Mouse (Mus musculus): ENCODE results near the gene Spast. TPM values are rescaled to one million over a fixed set of nuclear protein-coding genes. Genes with fewer than 3 reads are reported as not detected.
A peak's percentile ranks its signal among the peaks of the same experiment; 100 is the strongest.

The Spast gene
- polyA plus RNA-seq, 2 experiments: 4.1 to 5.4 TPM

DNA sequence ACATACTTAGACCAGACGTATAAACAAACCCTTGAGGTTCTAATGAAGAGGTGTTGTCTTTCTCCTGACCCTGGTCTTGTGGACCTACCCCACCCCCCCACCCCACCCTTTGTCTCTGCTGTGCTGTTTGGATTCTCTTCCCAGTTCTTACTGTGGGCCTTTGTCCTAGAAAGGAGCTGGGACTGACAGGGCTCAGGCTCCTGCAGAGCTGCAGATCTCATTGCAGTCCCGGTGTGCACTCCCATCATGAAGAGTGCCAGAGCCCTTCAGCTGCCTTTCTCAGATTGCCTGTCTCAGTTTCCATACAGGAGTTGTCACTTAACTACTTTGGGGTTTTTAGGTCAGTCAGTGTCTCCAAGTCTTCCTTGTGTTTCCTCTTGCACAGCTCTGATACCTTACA lies 81.9 kb downstream of the Spast start:
- Histone ChIP-seq H3K27me3 (ENCODE audit: control insufficient read depth, insufficient read depth, low read length) (no peaks in the 10 kb centered on the region), H3K27ac (no peak overlapping the region), H3K4me2 (ENCODE audit: low read depth) (no peak overlapping the region), H3K4me1 (replicated peaks; ENCODE audit: control insufficient read depth in 2 of 2, insufficient read depth in 2 of 2, low read length in 1 of 2) (no peaks in the 10 kb centered on the region), H3K9me3 (ENCODE audit: control insufficient read depth, low read length) (no peaks in the 10 kb centered on the region), H3K9ac (replicated peaks) (no peak overlapping the region), H3K4me3 (ENCODE audit: insufficient read depth in 1 of 2, low read depth in 2 of 2, low read length in 2 of 2) (no peak overlapping the region), H3K36me3 (replicated peaks; ENCODE audit: control insufficient read depth, insufficient read depth, low read depth) (peaks cover 13% of the 10 kb centered on the region)
- ATAC-seq (ENCODE audit: insufficient read depth) (no peak), DNase-seq (ENCODE audit: low read depth in 3 of 3, low spot score in 3 of 3) (no peak)
- 66% methylated on average over 2 of the region's 2 CpGs for WGBS (ENCODE audit: insufficient replicate concordance)
- TF ChIP-seq CTCF (IDR thresholded peaks at IDR 0.05; ENCODE audit: low read depth) (no peak), EP300 (IDR thresholded peaks at IDR 0.05; ENCODE audit: low read depth) (no peak)

DNA sequence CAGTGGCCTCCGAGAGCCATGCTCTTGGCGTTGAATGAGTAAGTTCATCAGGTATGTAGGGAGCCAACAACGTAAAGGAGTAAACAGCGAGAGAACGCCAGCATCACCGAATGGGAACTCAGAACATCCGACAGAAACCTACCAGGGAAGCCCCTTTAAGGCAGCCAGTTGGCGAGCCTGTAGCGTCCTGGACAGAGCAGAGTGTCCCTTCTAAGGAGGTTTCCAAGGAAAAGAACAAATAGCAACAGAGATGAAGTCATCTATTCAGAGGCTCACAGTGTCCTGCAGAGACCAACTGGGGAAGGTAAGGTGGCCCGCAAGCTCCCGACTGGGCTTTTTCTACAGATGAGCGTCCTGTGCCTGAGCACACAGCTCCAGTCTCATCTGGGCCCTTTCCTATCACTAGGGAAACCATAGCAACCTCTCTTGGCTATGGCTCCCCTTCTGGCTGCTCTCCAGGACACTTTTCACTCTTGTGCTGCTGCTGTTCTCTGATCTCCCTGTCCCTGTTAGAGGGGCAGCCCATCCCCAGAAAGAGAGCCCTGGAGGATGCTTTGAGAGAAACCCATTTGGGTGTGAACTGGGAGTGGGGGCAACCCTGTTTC lies 85.7 kb downstream of the Spast start:
- TF ChIP-seq CTCF (IDR thresholded peaks at IDR 0.05; ENCODE audit: low read depth) (no peak), EP300 (IDR thresholded peaks at IDR 0.05; ENCODE audit: low read depth) (no peak)
- peaks cover 9% of the 10 kb centered on the region for H3K36me3 ChIP-seq (replicated peaks; ENCODE audit: control insufficient read depth, insufficient read depth, low read depth)
- H3K4me2 ChIP-seq (ENCODE audit: low read depth): no peak overlapping the region
- H3K27me3 ChIP-seq (ENCODE audit: control insufficient read depth, insufficient read depth, low read length): no peaks in the 10 kb centered on the region
- no peaks in the 10 kb centered on the region for H3K4me1 ChIP-seq (replicated peaks; ENCODE audit: control insufficient read depth in 2 of 2, insufficient read depth in 2 of 2, low read length in 1 of 2)
- H3K4me3 ChIP-seq (ENCODE audit: insufficient read depth in 1 of 2, low read depth in 2 of 2, low read length in 2 of 2): no peak overlapping the region
- WGBS (ENCODE audit: insufficient replicate concordance): 85% methylated on average over 12 of the region's 12 CpGs
- H3K27ac ChIP-seq: no peak overlapping the region
- ATAC-seq (ENCODE audit: insufficient read depth) (no peak), DNase-seq (ENCODE audit: low read depth in 3 of 3, low spot score in 3 of 3) (no peak)
- H3K9ac ChIP-seq (replicated peaks): no peak overlapping the region
- H3K9me3 ChIP-seq (ENCODE audit: control insufficient read depth, low read length): no peaks in the 10 kb centered on the region

DNA sequence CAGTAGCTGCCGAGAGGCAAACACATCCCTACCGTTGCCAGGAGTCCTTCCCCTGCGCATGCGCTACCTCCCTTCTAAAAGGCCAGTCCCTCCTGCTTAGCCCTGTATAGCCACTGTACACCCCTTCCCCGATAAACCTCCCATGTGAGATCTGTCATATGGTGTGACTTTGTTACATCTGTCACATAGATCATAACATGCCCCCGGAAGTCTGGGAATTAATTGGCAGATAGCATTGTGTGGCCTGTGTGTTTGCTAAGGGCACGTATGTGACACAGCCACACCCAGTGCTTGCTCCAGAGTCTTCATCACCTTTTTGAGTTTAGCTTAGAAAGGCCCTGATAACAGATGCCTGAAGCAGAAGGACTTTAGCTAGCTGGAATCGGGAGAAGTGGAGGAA lies 91.3 kb downstream of the Spast start:
- TF ChIP-seq EP300 (IDR thresholded peaks at IDR 0.05; ENCODE audit: low read depth): no peak
- 66% methylated on average over 8 of the region's 8 CpGs for WGBS (ENCODE audit: insufficient replicate concordance)
- Histone ChIP-seq H3K27ac (no peak overlapping the region), H3K9ac (replicated peaks) (no peak overlapping the region), H3K36me3 (replicated peaks; ENCODE audit: control insufficient read depth, insufficient read depth, low read depth) (no peaks in the 10 kb centered on the region; the same call in 1 of the 2 replicates), H3K4me3 (ENCODE audit: insufficient read depth in 1 of 2, low read depth in 2 of 2, low read length in 2 of 2) (no peak overlapping the region), H3K27me3 (ENCODE audit: control insufficient read depth, insufficient read depth, low read length) (no peaks in the 10 kb centered on the region), H3K4me2 (ENCODE audit: low read depth) (no peak overlapping the region), H3K9me3 (ENCODE audit: control insufficient read depth, low read length) (no peaks in the 10 kb centered on the region), H3K4me1 (replicated peaks; ENCODE audit: control insufficient read depth in 2 of 2, insufficient read depth in 2 of 2, low read length in 1 of 2) (no peaks in the 10 kb centered on the region)
- ATAC-seq (ENCODE audit: insufficient read depth) (no peak), DNase-seq (ENCODE audit: low read depth in 3 of 3, low spot score in 3 of 3) (no peak)

DNA sequence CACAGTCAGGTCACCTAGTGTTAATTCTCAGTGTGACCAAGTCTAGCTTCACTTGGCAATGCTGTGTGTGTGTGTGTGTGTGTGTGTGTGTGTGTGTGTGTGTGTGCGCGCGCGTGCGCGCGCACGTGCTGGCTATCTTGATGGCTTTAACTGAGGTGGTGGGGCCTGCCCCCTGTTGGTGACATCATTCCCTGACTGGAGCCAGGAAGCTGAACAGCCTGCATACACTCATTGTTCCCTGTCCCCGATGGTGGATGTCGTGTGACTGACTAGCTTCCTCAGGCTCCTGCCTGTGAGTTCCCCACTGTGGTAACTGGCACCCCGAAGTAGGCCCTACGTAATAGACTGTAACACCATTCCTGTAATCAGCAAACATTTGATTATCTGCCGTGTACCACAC lies 92.7 kb downstream of the Spast start:
- WGBS (ENCODE audit: insufficient replicate concordance): 53% methylated on average over 13 of the region's 13 CpGs
- TF ChIP-seq CTCF (IDR thresholded peaks at IDR 0.05; ENCODE audit: low read depth) (peak; percentile 45), EP300 (IDR thresholded peaks at IDR 0.05; ENCODE audit: low read depth) (no peak)
- H3K4me2 ChIP-seq (ENCODE audit: low read depth): no peak overlapping the region
- no peaks in the 10 kb centered on the region for H3K4me1 ChIP-seq (replicated peaks; ENCODE audit: control insufficient read depth in 2 of 2, insufficient read depth in 2 of 2, low read length in 1 of 2)
- no peaks in the 10 kb centered on the region for H3K27me3 ChIP-seq (ENCODE audit: control insufficient read depth, insufficient read depth, low read length)
- no peak overlapping the region for H3K9ac ChIP-seq (replicated peaks)
- no peaks in the 10 kb centered on the region for H3K9me3 ChIP-seq (ENCODE audit: control insufficient read depth, low read length)
- no peak overlapping the region for H3K4me3 ChIP-seq (ENCODE audit: insufficient read depth in 1 of 2, low read depth in 2 of 2, low read length in 2 of 2)
- DNase-seq (ENCODE audit: low read depth in 3 of 3, low spot score in 3 of 3): peak in 1 of 3 experiments; percentile 14
- peak; percentile 31; the same call in 1 of the 2 replicates for ATAC-seq (ENCODE audit: insufficient read depth)
- no peak overlapping the region for H3K27ac ChIP-seq
- H3K36me3 ChIP-seq (replicated peaks; ENCODE audit: control insufficient read depth, insufficient read depth, low read depth): no peaks in the 10 kb centered on the region

DNA sequence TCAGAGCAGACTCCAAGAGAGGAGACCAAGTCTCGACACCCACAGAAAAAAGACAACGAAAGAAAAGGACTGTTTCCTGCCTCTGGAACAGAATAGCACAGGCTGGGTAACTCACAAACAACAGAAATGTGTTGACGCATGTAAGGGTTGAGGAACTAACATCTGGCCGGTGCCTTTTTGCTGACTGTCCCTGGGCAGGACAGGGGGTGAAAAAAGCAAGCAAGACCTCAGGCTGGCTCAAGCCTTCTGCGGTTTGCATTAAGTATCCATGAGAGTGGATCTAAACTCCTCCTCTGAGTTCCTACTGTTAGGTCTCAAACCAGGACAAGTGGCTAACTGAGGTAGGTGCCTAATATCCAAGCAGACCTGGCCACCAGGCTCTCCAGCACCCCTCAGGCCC lies 93.8 kb downstream of the Spast start:
- Histone ChIP-seq H3K9ac (replicated peaks) (no peak overlapping the region), H3K4me2 (ENCODE audit: low read depth) (no peak overlapping the region), H3K4me1 (replicated peaks; ENCODE audit: control insufficient read depth in 2 of 2, insufficient read depth in 2 of 2, low read length in 1 of 2) (no peaks in the 10 kb centered on the region), H3K27me3 (ENCODE audit: control insufficient read depth, insufficient read depth, low read length) (no peaks in the 10 kb centered on the region), H3K9me3 (ENCODE audit: control insufficient read depth, low read length) (no peaks in the 10 kb centered on the region), H3K27ac (no peak overlapping the region), H3K36me3 (replicated peaks; ENCODE audit: control insufficient read depth, insufficient read depth, low read depth) (no peaks in the 10 kb centered on the region), H3K4me3 (ENCODE audit: insufficient read depth in 1 of 2, low read depth in 2 of 2, low read length in 2 of 2) (no peak overlapping the region)
- DNase-seq (ENCODE audit: low read depth in 3 of 3, low spot score in 3 of 3) (no peak), ATAC-seq (ENCODE audit: insufficient read depth) (no peak)
- WGBS (ENCODE audit: insufficient replicate concordance): 65% methylated on average over 5 of the region's 5 CpGs
- TF ChIP-seq CTCF (IDR thresholded peaks at IDR 0.05; ENCODE audit: low read depth) (no peak), EP300 (IDR thresholded peaks at IDR 0.05; ENCODE audit: low read depth) (no peak)
